Mouse (Mus musculus): ENCODE data around the gene Olfr826.
"Not testable (repeated sequence)": the region's sequence is repeated elsewhere in the genome, so short reads cannot be mapped to it uniquely, and the experiment has no call there.

The Olfr826 gene

GRCm38 (mm10) chr10:130184086-130184485, at the start of gene Olfr826:
Gene Olfr826, minus strand, starts transcription at chr10:130184186.
- DNase-seq (ENCODE audit: extremely low read depth, insufficient read length, low spot score), result no peak

- DNase-seq (ENCODE audit: extremely low read depth, insufficient read length, low spot score), result no peak
Observed at GRCm38 (mm10) chr10:130232117-130232516, 48.1 kb upstream of the Olfr826 start.

- no peak for DNase-seq (ENCODE audit: extremely low read depth, insufficient read length, low spot score)
Observed at GRCm38 (mm10) chr10:130229584-130229983, 45.6 kb upstream of the Olfr826 start.

GRCm38 (mm10) chr10:130228246-130228645, 44.3 kb upstream of the Olfr826 start:
- DNase-seq (ENCODE audit: extremely low read depth, insufficient read length, low spot score), result peak; percentile 2

- DNase-seq (ENCODE audit: extremely low read depth, insufficient read length, low spot score), result no peak
Observed at GRCm38 (mm10) chr10:130225034-130225433, 41.0 kb upstream of the Olfr826 start.

GRCm38 (mm10) chr10:130214303-130214702, 30.3 kb upstream of the Olfr826 start, which contains the start of gene Olfr827:
Gene Olfr827, minus strand, starts transcription at chr10:130214403.
- no peak for DNase-seq (ENCODE audit: extremely low read depth, insufficient read length, low spot score)

- DNase-seq (ENCODE audit: extremely low read depth, insufficient read length, low spot score), result no peak
Observed at GRCm38 (mm10) chr10:130166666-130167065, 17.3 kb downstream of the Olfr826 start, which contains the start of gene Olfr825. Gene Olfr825, minus strand, starts transcription at chr10:130166766.

GRCm38 (mm10) chr10:130165196-130165595, 18.8 kb downstream of the Olfr826 start:
- no peak for DNase-seq (ENCODE audit: extremely low read depth, insufficient read length, low spot score)

- no peak for DNase-seq (ENCODE audit: extremely low read depth, insufficient read length, low spot score)
Observed at GRCm38 (mm10) chr10:130144121-130144520, 39.9 kb downstream of the Olfr826 start.

- not testable (repeated sequence) for DNase-seq (ENCODE audit: extremely low read depth, insufficient read length, low spot score)
Observed at GRCm38 (mm10) chr10:130142481-130142880, 41.5 kb downstream of the Olfr826 start.

GRCm38 (mm10) chr10:130134811-130135210, 49.2 kb downstream of the Olfr826 start:
- no peak for DNase-seq (ENCODE audit: extremely low read depth, insufficient read length, low spot score)

- DNase-seq (ENCODE audit: extremely low read depth, insufficient read length, low spot score), result not testable (repeated sequence)
Observed at GRCm38 (mm10) chr10:130129900-130130299, 54.1 kb downstream of the Olfr826 start, which contains the start of gene Olfr824. Gene Olfr824, minus strand, starts transcription at chr10:130130000.
